ENCODE assay signal across 12 mouse cellular contexts in genomic region chr4:141741856-141742255, GRCm38 (mm10). TPM values are rescaled to one million over a fixed set of nuclear protein-coding genes. Genes with fewer than 3 reads are reported as not detected.
DNase-seq lines count a peak whose midpoint lies in the region; ATAC-seq lines count a peak whose summit lies in the region.
"Had no signal": no experiment of that assay in that cellular context is flagged by ENCODE, and none has a peak within 500 bp of the region (broad histone marks: within the 10 kb centered on the region; RNA-seq: fewer than 3 reads in every experiment).

No protein-coding gene starts in this region.

- H3K27ac ChIP-seq in heart, embryonic 14.5 days (replicated peaks in 1 of 2; ENCODE audit: control insufficient read depth in 1 of 2, insufficient read depth in 1 of 2, low read depth in 2 of 2, low read length in 2 of 2): peak overlapping the region; percentile 60 to 70
- peak overlapping the region; percentile 14; the same call in 1 of the 2 replicates for H3K27ac ChIP-seq in embryonic facial prominence, embryonic 12.5 days
- peak overlapping the region; percentile 69 for H3K27ac ChIP-seq in kidney, embryonic 15.5 days
- H3K27ac ChIP-seq in liver, embryonic 15.5 days (replicated peaks): peak overlapping the region; percentile 77
- H3K27ac ChIP-seq: forebrain, embryonic 13.5 days; macrophage had no signal

- H3K4me3 ChIP-seq in heart, embryonic 14.5 days (ENCODE audit: control insufficient read depth in 1 of 2, insufficient read depth in 1 of 2, low read depth in 1 of 2, low read length in 2 of 2): no peak overlapping the region
- H3K4me3 ChIP-seq in embryonic facial prominence, embryonic 12.5 days: no peak overlapping the region
- H3K4me3 ChIP-seq in kidney, embryonic 15.5 days (replicated peaks): no peak overlapping the region
- no peak overlapping the region for H3K4me3 ChIP-seq in liver, embryonic 15.5 days (replicated peaks)
- H3K4me3 ChIP-seq: forebrain, embryonic 13.5 days had no signal

- peak; percentile 35; the same call in 1 of the 2 replicates for ATAC-seq in heart, embryonic 14.5 days (ENCODE audit: insufficient number of reproducible peaks, insufficient read depth, low FRiP score, low read depth)
- ATAC-seq in embryonic facial prominence, embryonic 12.5 days (ENCODE audit: insufficient number of reproducible peaks, insufficient read depth, low FRiP score, low TSS enrichment): no peak
- ATAC-seq in kidney, embryonic 15.5 days (replicated peaks; ENCODE audit: low FRiP score): peak; percentile 92
- peak; percentile 87 for ATAC-seq in liver, embryonic 15.5 days (ENCODE audit: insufficient read depth)
- ATAC-seq in erythroid progenitor cell, adult 5-6 weeks (replicated peaks; ENCODE audit: low FRiP score, poor library complexity, severe bottlenecking): no peak
- ATAC-seq: forebrain, embryonic 13.5 days had no signal

- H3K4me1 ChIP-seq in heart, embryonic 14.5 days (ENCODE audit: control insufficient read depth in 2 of 2, insufficient read depth in 2 of 2, low read length in 2 of 2): peaks cover 7 to 11% of the 10 kb centered on the region in 2 experiments
- H3K4me1 ChIP-seq in embryonic facial prominence, embryonic 12.5 days: no peaks in the 10 kb centered on the region
- H3K4me1 ChIP-seq in kidney, embryonic 15.5 days: peaks cover 13% of the 10 kb centered on the region
- H3K4me1 ChIP-seq in liver, embryonic 15.5 days (replicated peaks): peaks cover 30% of the 10 kb centered on the region
- H3K4me1 ChIP-seq: forebrain, embryonic 13.5 days had no signal

- no peaks in the 10 kb centered on the region for H3K36me3 ChIP-seq in heart, embryonic 14.5 days (ENCODE audit: control insufficient read depth, insufficient read depth, low read length)
- no peaks in the 10 kb centered on the region for H3K36me3 ChIP-seq in embryonic facial prominence, embryonic 12.5 days
- no peaks in the 10 kb centered on the region for H3K36me3 ChIP-seq in kidney, embryonic 15.5 days
- no peaks in the 10 kb centered on the region for H3K36me3 ChIP-seq in liver, embryonic 15.5 days (replicated peaks)

- no peaks in the 10 kb centered on the region for H3K9me3 ChIP-seq in heart, embryonic 14.5 days (ENCODE audit: control insufficient read depth, low read length)
- H3K9me3 ChIP-seq in embryonic facial prominence, embryonic 12.5 days: no peaks in the 10 kb centered on the region
- H3K9me3 ChIP-seq in kidney, embryonic 15.5 days (replicated peaks): no peaks in the 10 kb centered on the region
- no peaks in the 10 kb centered on the region for H3K9me3 ChIP-seq in liver, embryonic 15.5 days (replicated peaks)
- H3K9me3 ChIP-seq: forebrain, embryonic 13.5 days had no signal

- no peaks in the 10 kb centered on the region for H3K27me3 ChIP-seq in heart, embryonic 14.5 days (ENCODE audit: control insufficient read depth, insufficient read depth, low read length)
- H3K27me3 ChIP-seq in embryonic facial prominence, embryonic 12.5 days: peaks cover 3% of the 10 kb centered on the region; the same call in 1 of the 2 replicates
- 0 out of 2 replicates have a peak, but pooled peaks cover 4% of the 10 kb centered on the region for H3K27me3 ChIP-seq in kidney, embryonic 15.5 days
- peaks cover 5% of the 10 kb centered on the region; the same call in 1 of the 2 replicates for H3K27me3 ChIP-seq in liver, embryonic 15.5 days
- H3K27me3 ChIP-seq: forebrain, embryonic 13.5 days had no signal

- H3K9ac ChIP-seq in heart, embryonic 14.5 days (ENCODE audit: low read length): 0 out of 2 replicates have a peak overlapping the region, but pooled peaks have one; percentile 47
- H3K9ac ChIP-seq in embryonic facial prominence, embryonic 12.5 days: no peak overlapping the region
- no peak overlapping the region for H3K9ac ChIP-seq in kidney, embryonic 15.5 days
- H3K9ac ChIP-seq in liver, embryonic 15.5 days: no peak overlapping the region
- H3K9ac ChIP-seq: forebrain, embryonic 13.5 days had no signal

- H3K4me2 ChIP-seq in heart, embryonic 14.5 days (ENCODE audit: low read length): no peak overlapping the region
- H3K4me2 ChIP-seq in embryonic facial prominence, embryonic 12.5 days (replicated peaks): no peak overlapping the region
- no peak overlapping the region for H3K4me2 ChIP-seq in kidney, embryonic 15.5 days
- H3K4me2 ChIP-seq in liver, embryonic 15.5 days: no peak overlapping the region
- H3K4me2 ChIP-seq: forebrain, embryonic 13.5 days had no signal

- WGBS in heart, embryonic 14.5 days: 14% methylated on average over 9 of the region's 9 CpGs
- 55% methylated on average over 9 of the region's 9 CpGs for WGBS in embryonic facial prominence, embryonic 12.5 days
- WGBS in kidney, embryonic 15.5 days: 44% methylated on average over 9 of the region's 9 CpGs
- 49% methylated on average over 9 of the region's 9 CpGs for WGBS in liver, embryonic 15.5 days (ENCODE audit: insufficient replicate concordance)

- DNase-seq in heart, adult 18-20 months: no peak
- DNase-seq in right cerebral cortex, adult 18-20 months: no peak
- DNase-seq in frontal cortex, adult 2 months (ENCODE audit: extremely low spot score in 1 of 2, low spot score in 1 of 2): no peak
- DNase-seq: cerebellum, adult 11 months had no signal

RNA-seq across cellular contexts. Expression of gene Agmat, which starts 4.6 kb away (rescaled TPM):
- 1.1 and 1.4 TPM in 2 replicates for polyA plus RNA-seq in heart, embryonic 14.5 days (2014; fragmentation: Nextera tagmentation; extraction: Ambion mirVana)
- under 1 TPM; 0.25 to 0.59 TPM for total RNA-seq in heart, adult 18-20 months (2021)
- polyA plus RNA-seq in embryonic facial prominence, embryonic 12.5 days (2016; fragmentation: Nextera tagmentation; extraction: Ambion mirVana): not detected in 2 replicates
- polyA plus RNA-seq in kidney, embryonic 15.5 days (2015; fragmentation: Nextera tagmentation; extraction: Ambion mirVana): 1.7 and 2.4 TPM in 2 replicates
- 20.5 and 26.2 TPM in 2 replicates for polyA plus RNA-seq in liver, embryonic 15.5 days (2015; fragmentation: Nextera tagmentation; extraction: Ambion mirVana)
- total RNA-seq in erythroid progenitor cell, adult 5-6 weeks (2015; ENCODE audit: low replicate concordance): 1.3 TPM in 1 of 2 replicates, not detected in the other
- not detected in 2 replicates for total RNA-seq in erythroid progenitor cell, adult 5-6 weeks (2017; ENCODE audit: low replicate concordance)
- 0.40 and 1.1 TPM in 2 replicates for polyA plus RNA-seq in frontal cortex, adult 2 months (2012; rRNA removed)
- polyA plus RNA-seq: forebrain, embryonic 13.5 days; macrophage; neural tube, embryonic 11.5 days had no signal

RNA-seq across cellular contexts. Expression of gene Ddi2, which starts 18.6 kb away (rescaled TPM):
- polyA plus RNA-seq in heart, embryonic 14.5 days (2014; fragmentation: Nextera tagmentation; extraction: Ambion mirVana): 12.0 and 12.1 TPM in 2 replicates
- 10 to 100 TPM; 31.6 to 33.2 TPM for total RNA-seq in heart, adult 18-20 months (2021)
- 28.7 and 29.5 TPM in 2 replicates for polyA plus RNA-seq in embryonic facial prominence, embryonic 12.5 days (2016; fragmentation: Nextera tagmentation; extraction: Ambion mirVana)
- 20.3 and 21.8 TPM in 2 replicates for polyA plus RNA-seq in kidney, embryonic 15.5 days (2015; fragmentation: Nextera tagmentation; extraction: Ambion mirVana)
- polyA plus RNA-seq in liver, embryonic 15.5 days (2015; fragmentation: Nextera tagmentation; extraction: Ambion mirVana): 14.8 and 17.2 TPM in 2 replicates
- total RNA-seq in erythroid progenitor cell, adult 5-6 weeks (2015; ENCODE audit: low replicate concordance): 22.7 and 29.8 TPM in 2 replicates
- 35.1 and 37.0 TPM in 2 replicates for total RNA-seq in erythroid progenitor cell, adult 5-6 weeks (2017; ENCODE audit: low replicate concordance)
- polyA plus RNA-seq in frontal cortex, adult 2 months (2012; rRNA removed): 18.7 and 19.0 TPM in 2 replicates

RNA-seq across cellular contexts. Expression of gene Dnajc16, which starts 48.9 kb away (rescaled TPM):
- polyA plus RNA-seq in heart, embryonic 14.5 days (2014; fragmentation: Nextera tagmentation; extraction: Ambion mirVana): 3.6 and 4.4 TPM in 2 replicates
- total RNA-seq in heart, adult 18-20 months (2021): 10 to 100 TPM; 22.8 to 23.4 TPM
- polyA plus RNA-seq in embryonic facial prominence, embryonic 12.5 days (2016; fragmentation: Nextera tagmentation; extraction: Ambion mirVana): 4.1 and 4.7 TPM in 2 replicates
- polyA plus RNA-seq in kidney, embryonic 15.5 days (2015; fragmentation: Nextera tagmentation; extraction: Ambion mirVana): 5.2 and 5.5 TPM in 2 replicates
- polyA plus RNA-seq in liver, embryonic 15.5 days (2015; fragmentation: Nextera tagmentation; extraction: Ambion mirVana): 2.0 and 2.2 TPM in 2 replicates
- total RNA-seq in erythroid progenitor cell, adult 5-6 weeks (2015; ENCODE audit: low replicate concordance): 16.2 and 25.2 TPM in 2 replicates
- 11.3 and 15.1 TPM in 2 replicates for total RNA-seq in erythroid progenitor cell, adult 5-6 weeks (2017; ENCODE audit: low replicate concordance)
- polyA plus RNA-seq in frontal cortex, adult 2 months (2012; rRNA removed): 29.9 and 30.8 TPM in 2 replicates

RNA-seq across cellular contexts. Expression of gene Casp9, which starts 51.6 kb away (rescaled TPM):
- 15.2 and 15.4 TPM in 2 replicates for polyA plus RNA-seq in heart, embryonic 14.5 days (2014; fragmentation: Nextera tagmentation; extraction: Ambion mirVana)
- total RNA-seq in heart, adult 18-20 months (2021): 1 to 10 TPM; 6.6 to 8.1 TPM
- polyA plus RNA-seq in embryonic facial prominence, embryonic 12.5 days (2016; fragmentation: Nextera tagmentation; extraction: Ambion mirVana): 18.1 and 21.9 TPM in 2 replicates
- polyA plus RNA-seq in kidney, embryonic 15.5 days (2015; fragmentation: Nextera tagmentation; extraction: Ambion mirVana): 23.7 and 25.8 TPM in 2 replicates
- 9.7 and 9.9 TPM in 2 replicates for polyA plus RNA-seq in liver, embryonic 15.5 days (2015; fragmentation: Nextera tagmentation; extraction: Ambion mirVana)
- total RNA-seq in erythroid progenitor cell, adult 5-6 weeks (2015; ENCODE audit: low replicate concordance): 19.8 and 22.2 TPM in 2 replicates
- total RNA-seq in erythroid progenitor cell, adult 5-6 weeks (2017; ENCODE audit: low replicate concordance): 10.4 and 19.3 TPM in 2 replicates
- polyA plus RNA-seq in frontal cortex, adult 2 months (2012; rRNA removed): 21.5 and 22.5 TPM in 2 replicates

RNA-seq across cellular contexts. Expression of gene Rsc1a1, which starts 56.5 kb away (rescaled TPM):
- 0.72 and 2.1 TPM in 2 replicates for polyA plus RNA-seq in heart, embryonic 14.5 days (2014; fragmentation: Nextera tagmentation; extraction: Ambion mirVana)
- total RNA-seq in heart, adult 18-20 months (2021): under 1 TPM in 1 of 2 experiments, not detected in 1; 0.92 TPM
- 1.5 TPM in 1 of 2 replicates, not detected in the other for polyA plus RNA-seq in embryonic facial prominence, embryonic 12.5 days (2016; fragmentation: Nextera tagmentation; extraction: Ambion mirVana)
- polyA plus RNA-seq in kidney, embryonic 15.5 days (2015; fragmentation: Nextera tagmentation; extraction: Ambion mirVana): not detected in 2 replicates
- 1.2 TPM in 1 of 2 replicates, not detected in the other for polyA plus RNA-seq in liver, embryonic 15.5 days (2015; fragmentation: Nextera tagmentation; extraction: Ambion mirVana)
- not detected in 2 replicates for total RNA-seq in erythroid progenitor cell, adult 5-6 weeks (2015; ENCODE audit: low replicate concordance)
- not detected in 2 replicates for total RNA-seq in erythroid progenitor cell, adult 5-6 weeks (2017; ENCODE audit: low replicate concordance)
- 6.1 and 9.0 TPM in 2 replicates for polyA plus RNA-seq in frontal cortex, adult 2 months (2012; rRNA removed)
- polyA plus RNA-seq: macrophage; neural tube, embryonic 11.5 days had no signal

Comparison
In these comparisons a context has a peak if more than half of its experiments do, and no peak if none do; other contexts are left out.
1. ATAC-seq: peak in heart, embryonic 14.5 days (single experiment), kidney, embryonic 15.5 days (single experiment) and liver, embryonic 15.5 days (single experiment); none in embryonic facial prominence, embryonic 12.5 days (single experiment) and erythroid progenitor cell, adult 5-6 weeks (single experiment).
2. H3K27ac ChIP-seq: peak in every context shown above with its lines; median percentile 77 in liver, embryonic 15.5 days; 69 in kidney, embryonic 15.5 days; 65 in heart, embryonic 14.5 days; 14 in embryonic facial prominence, embryonic 12.5 days.